Mouse (Mus musculus): ENCODE measurements around the gene Flrt2. TPM values are rescaled to one million over a fixed set of nuclear protein-coding genes. Genes with fewer than 3 reads are reported as not detected.

Gene Flrt2
- polyA plus RNA-seq, 1 experiment from 2014 or later: 15.4 TPM

DNA sequence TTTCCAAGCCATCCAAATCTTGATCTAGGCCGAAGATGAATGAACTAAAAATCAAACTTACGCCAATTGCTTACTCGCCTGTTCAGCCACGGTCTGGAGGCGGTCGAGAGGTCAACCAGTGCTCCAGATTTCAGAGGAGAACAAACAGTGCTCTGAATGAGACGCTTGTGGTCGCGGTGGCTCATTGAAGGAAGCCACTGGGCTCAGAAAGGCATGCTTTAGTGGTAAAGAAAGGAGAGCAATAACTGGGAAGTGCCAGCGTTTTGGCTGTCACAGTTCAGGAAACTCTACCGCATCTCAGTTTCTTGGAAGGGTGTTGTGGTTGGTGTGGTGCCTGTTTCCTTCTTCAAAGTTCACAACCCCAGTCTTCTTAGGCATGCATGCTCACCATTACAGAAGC is 49.3 kb downstream of the Flrt2 start:
- 82% methylated on average over 11 of the region's 11 CpGs for WGBS
- Histone ChIP-seq H3K27me3 (ENCODE audit: poor library complexity, severe bottlenecking) (no peaks in the 10 kb centered on the region), H3K4me3 (no peak overlapping the region)

DNA sequence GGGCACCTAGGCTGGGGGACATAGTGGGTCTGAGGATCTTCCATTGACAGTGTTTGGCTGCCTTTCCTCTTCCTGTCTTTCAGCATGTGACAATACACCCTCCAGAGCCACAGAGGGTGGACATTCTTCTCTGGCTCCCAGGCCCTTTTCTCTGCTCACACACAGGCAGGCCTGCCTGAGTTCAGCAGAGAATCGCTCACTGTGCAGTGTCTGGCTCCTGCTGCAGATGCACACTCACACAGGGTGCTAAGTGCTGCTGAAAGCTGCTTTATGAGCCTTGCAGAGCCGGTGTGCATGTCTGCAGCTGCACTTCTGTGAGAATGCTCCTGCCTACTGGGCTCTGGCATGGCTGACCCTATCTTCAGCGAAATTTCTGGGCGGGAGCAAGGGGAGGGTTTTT is 52.3 kb downstream of the Flrt2 start:
- no peak overlapping the region for H3K27ac ChIP-seq
- 77% methylated on average over 4 of the region's 4 CpGs for WGBS

More for the DNA sequence above, 49.3 kb downstream of the Flrt2 start:
- no peak overlapping the region for H3K27ac ChIP-seq
- H3K9me3 ChIP-seq: no peaks in the 10 kb centered on the region
- no peaks in the 10 kb centered on the region for H3K36me3 ChIP-seq (replicated peaks)
- H3K4me1 ChIP-seq: peaks cover 4% of the 10 kb centered on the region; the same call in 1 of the 2 replicates
- DNase-seq (ENCODE audit: extremely low spot score, low spot score): no peak

DNA sequence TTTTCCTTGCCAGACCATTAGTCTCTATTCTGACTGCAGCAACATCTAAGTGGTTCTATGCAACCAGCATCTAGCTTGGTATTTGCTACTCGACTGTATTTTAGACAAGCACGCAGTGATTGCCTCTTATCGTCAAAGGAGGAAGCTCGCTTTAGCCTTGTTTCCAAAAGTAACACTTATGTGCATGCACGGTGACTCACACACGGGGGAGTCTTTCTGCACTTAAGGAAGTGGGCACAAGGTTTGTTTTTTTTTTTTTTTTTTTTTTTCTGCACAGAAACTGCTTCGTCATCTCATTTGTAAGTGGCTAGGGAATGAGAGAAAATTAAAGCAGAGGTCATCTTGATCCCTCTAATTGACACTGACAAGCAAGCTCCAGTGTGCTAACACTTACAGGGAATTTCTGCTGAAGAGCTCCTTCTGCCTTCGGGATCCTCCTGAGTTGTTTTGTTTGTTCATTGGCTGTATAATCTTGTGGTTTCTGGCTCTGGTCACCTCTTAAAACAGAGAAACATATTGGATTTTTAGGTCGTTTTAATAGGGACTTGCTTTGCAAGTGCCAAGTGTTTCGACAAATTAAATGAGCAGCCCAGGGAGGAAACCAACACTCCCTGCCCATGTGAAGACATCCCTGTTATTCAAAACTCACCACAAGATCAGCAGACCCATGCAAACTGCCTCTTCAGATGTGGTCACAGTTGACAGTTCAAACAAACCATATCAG is 55.0 kb downstream of the Flrt2 start:
- Histone ChIP-seq H3K27ac (no peak overlapping the region), H3K36me3 (replicated peaks) (no peaks in the 10 kb centered on the region), H3K4me1 (peaks cover 4% of the 10 kb centered on the region; the same call in 1 of the 2 replicates), H3K9me3 (no peaks in the 10 kb centered on the region), H3K27me3 (ENCODE audit: poor library complexity, severe bottlenecking) (no peaks in the 10 kb centered on the region), H3K4me3 (no peak overlapping the region)
- 78% methylated on average over 10 of the region's 10 CpGs for WGBS
- DNase-seq (ENCODE audit: extremely low spot score, low spot score): no peak

More for the DNA sequence above, 52.3 kb downstream of the Flrt2 start:
- no peaks in the 10 kb centered on the region for H3K9me3 ChIP-seq
- no peak overlapping the region for H3K4me3 ChIP-seq
- no peaks in the 10 kb centered on the region for H3K27me3 ChIP-seq (ENCODE audit: poor library complexity, severe bottlenecking)
- no peaks in the 10 kb centered on the region for H3K36me3 ChIP-seq (replicated peaks)
- H3K4me1 ChIP-seq: peaks cover 4% of the 10 kb centered on the region; the same call in 1 of the 2 replicates
- DNase-seq (ENCODE audit: extremely low spot score, low spot score): no peak

DNA sequence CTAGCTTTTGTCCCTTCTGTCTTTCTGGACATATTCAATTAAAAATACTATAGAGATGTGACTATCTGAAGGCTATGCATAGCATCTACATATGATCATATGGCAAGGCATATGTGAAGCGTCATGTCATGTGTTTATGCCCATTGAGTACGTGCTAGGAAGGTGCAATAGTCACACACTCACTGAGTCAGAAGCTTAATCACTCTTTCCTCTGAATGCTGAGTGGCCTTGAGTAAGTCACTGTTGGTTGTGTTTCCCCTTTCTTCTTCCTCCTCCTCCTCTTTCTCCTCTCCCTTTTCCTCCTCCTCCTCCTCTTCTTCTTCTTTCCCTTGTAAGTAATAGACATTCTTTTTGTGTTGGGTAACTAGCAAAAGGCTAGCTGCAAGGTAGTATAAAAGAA is 56.7 kb downstream of the Flrt2 start:
- Histone ChIP-seq H3K4me3 (no peak overlapping the region), H3K27me3 (ENCODE audit: poor library complexity, severe bottlenecking) (no peaks in the 10 kb centered on the region), H3K36me3 (replicated peaks) (no peaks in the 10 kb centered on the region), H3K27ac (no peak overlapping the region), H3K4me1 (peaks cover 4% of the 10 kb centered on the region; the same call in 1 of the 2 replicates), H3K9me3 (no peaks in the 10 kb centered on the region)
- WGBS: 91% methylated on average over 2 of the region's 2 CpGs
- no peak for DNase-seq (ENCODE audit: extremely low spot score, low spot score)

DNA sequence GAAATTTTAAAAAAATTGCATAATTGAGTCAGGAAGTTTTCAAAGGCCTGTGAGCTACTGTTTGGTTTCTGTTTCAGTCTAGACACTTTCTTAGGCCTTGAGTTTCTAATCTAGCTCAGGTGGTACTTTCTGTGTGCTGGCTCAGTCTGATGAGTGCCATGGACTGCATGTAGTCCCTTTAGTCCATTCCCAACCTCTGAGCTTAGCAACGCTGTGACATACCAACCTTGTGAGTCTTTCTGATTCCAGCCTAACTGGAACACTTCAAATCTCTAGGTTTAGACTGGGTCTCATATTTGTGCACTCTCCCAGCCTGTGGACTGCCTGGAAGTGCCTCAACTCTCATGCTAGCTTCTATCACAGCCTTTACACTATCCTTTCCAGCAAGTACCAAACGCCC is 57.2 kb downstream of the Flrt2 start:
- no peaks in the 10 kb centered on the region for H3K9me3 ChIP-seq
- no peak overlapping the region for H3K4me3 ChIP-seq
- no peaks in the 10 kb centered on the region for H3K36me3 ChIP-seq (replicated peaks)
- H3K4me1 ChIP-seq: peaks cover 3% of the 10 kb centered on the region; the same call in 1 of the 2 replicates
- H3K27ac ChIP-seq: no peak overlapping the region
- no peak for DNase-seq (ENCODE audit: extremely low spot score, low spot score)
- H3K27me3 ChIP-seq (ENCODE audit: poor library complexity, severe bottlenecking): no peaks in the 10 kb centered on the region
- 89% methylated on average over 2 of the region's 2 CpGs for WGBS

DNA sequence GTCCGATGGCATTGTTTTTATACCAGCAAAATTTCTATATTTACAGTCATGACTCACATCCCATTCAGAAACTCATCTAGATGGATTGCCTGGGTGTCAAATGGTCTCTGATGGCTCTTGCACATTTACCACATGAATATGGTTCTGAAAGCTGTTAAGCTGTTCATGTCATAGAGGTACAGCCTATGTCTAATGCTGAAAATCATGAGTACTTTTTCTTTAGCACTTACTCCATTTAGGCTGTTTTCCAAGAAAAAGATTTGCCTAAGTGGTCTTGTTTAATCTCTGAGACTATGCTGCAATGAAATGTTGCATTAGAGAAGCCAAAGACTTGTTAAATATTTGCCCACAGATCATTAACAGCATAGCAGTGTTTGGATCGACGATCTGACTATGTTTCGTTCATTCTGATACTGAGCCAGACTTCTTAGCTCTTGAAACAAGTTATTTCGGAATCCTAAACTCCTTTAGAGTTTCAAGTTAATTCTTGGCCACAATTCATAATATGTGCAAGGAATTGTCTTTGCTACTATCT is 67.3 kb downstream of the Flrt2 start:
- 93% methylated on average over 5 of the region's 5 CpGs for WGBS
- Histone ChIP-seq H3K4me1 (no peaks in the 10 kb centered on the region), H3K36me3 (replicated peaks) (no peaks in the 10 kb centered on the region), H3K27me3 (ENCODE audit: poor library complexity, severe bottlenecking) (no peaks in the 10 kb centered on the region), H3K27ac (no peak overlapping the region), H3K4me3 (no peak overlapping the region), H3K9me3 (0 out of 2 replicates have a peak, but pooled peaks cover 6% of the 10 kb centered on the region)
- DNase-seq (ENCODE audit: extremely low spot score, low spot score): no peak

DNA sequence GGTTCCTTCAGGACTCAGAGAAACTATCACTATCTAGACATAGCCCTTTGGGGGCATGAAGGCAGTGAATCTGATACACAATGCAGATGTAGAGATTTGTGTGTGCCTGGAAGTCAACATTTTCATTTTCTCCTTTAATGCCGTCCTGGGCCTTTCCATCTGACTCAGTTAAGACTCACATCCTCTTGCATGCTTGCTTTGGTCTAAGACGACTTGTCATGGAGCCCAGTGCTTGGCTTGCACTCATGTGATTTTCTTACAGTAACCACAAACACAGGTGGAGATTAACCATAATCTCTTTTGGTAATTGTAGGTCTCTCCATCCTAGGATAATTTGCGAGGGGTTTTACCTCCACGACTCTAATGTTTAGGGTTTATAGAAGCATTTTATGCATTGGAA is 73.2 kb downstream of the Flrt2 start:
- Histone ChIP-seq H3K4me1 (no peaks in the 10 kb centered on the region), H3K4me3 (no peak overlapping the region), H3K27ac (no peak overlapping the region), H3K36me3 (replicated peaks) (no peaks in the 10 kb centered on the region), H3K27me3 (ENCODE audit: poor library complexity, severe bottlenecking) (no peaks in the 10 kb centered on the region), H3K9me3 (0 out of 2 replicates have a peak, but pooled peaks cover 6% of the 10 kb centered on the region)
- no peak for DNase-seq (ENCODE audit: extremely low spot score, low spot score)
- 84% methylated on average over 4 of the region's 4 CpGs for whole genome bisulfite sequencing

DNA sequence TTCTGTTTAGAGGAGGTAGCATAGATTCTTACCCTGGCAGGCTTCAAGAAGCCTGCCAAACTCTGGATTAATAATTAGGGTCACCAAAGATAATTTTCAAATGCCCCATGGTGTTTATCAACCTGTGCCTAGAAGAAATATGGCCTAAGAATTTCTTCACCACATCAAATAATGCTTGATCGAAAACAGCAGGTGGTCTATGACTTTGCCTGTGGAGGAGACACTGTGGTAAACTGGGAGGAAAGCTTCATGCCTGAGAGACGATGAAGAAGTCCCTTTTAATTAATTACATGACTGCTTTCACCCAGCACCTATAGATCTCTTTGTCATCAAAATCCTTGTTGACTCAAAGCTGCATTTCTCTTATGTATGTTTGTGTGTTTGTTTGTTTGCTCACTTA is 77.0 kb downstream of the Flrt2 start:
- no peaks in the 10 kb centered on the region for H3K4me1 ChIP-seq
- WGBS: 86% methylated on average over 2 of the region's 2 CpGs
- no peaks in the 10 kb centered on the region for H3K9me3 ChIP-seq

DNA sequence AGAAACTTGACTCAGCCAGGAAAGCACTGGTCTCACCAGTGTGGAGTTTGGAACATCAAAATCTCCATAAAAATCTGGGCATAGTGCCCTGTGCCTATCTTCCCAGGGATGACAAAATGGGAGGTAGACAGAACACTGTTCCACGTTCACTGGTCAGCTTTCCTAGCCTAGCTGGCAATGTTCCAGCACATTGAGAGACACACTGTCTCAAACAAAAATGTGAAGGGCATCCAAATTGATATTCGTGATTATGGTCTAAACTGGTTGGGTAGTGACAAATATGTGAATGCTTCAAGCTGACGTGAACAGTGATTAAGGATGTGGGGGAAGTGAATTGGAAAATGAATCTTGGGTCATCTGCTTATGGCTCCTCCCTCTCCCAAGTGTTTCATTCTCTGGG is 78.2 kb downstream of the Flrt2 start:
- H3K4me3 ChIP-seq: no peak overlapping the region
- no peaks in the 10 kb centered on the region for H3K27me3 ChIP-seq (ENCODE audit: poor library complexity, severe bottlenecking)
- WGBS: 91% methylated on average over 3 of the region's 3 CpGs
- H3K9me3 ChIP-seq: no peaks in the 10 kb centered on the region
- H3K27ac ChIP-seq: no peak overlapping the region
- DNase-seq (ENCODE audit: extremely low spot score, low spot score): no peak
- no peaks in the 10 kb centered on the region for H3K36me3 ChIP-seq (replicated peaks)
- H3K4me1 ChIP-seq: no peaks in the 10 kb centered on the region

More for the DNA sequence above, 77.0 kb downstream of the Flrt2 start:
- no peak for DNase-seq (ENCODE audit: extremely low spot score, low spot score)
- Histone ChIP-seq H3K4me3 (no peak overlapping the region), H3K27ac (no peak overlapping the region), H3K36me3 (replicated peaks) (no peaks in the 10 kb centered on the region), H3K27me3 (ENCODE audit: poor library complexity, severe bottlenecking) (no peaks in the 10 kb centered on the region)

DNA sequence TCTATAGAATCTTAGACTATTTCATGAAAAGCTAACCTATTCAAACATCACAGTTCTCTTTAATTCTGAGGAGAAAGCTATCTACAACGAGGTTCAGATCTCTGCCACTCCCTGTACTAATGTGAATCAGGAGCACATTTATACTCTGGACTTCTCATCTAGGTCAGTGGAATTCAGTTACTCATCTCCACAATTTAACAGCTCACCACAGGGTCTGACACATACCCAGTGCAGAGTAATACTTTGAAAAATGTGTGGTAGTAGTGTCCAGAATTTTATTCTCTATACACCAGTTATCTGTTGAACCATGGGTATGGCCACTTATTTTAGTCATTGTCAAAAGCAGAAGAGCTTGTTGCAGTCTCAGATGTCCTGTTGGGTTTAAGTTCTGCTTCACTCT is 98.1 kb downstream of the Flrt2 start:
- Histone ChIP-seq H3K27me3 (ENCODE audit: poor library complexity, severe bottlenecking) (no peaks in the 10 kb centered on the region), H3K36me3 (replicated peaks) (no peaks in the 10 kb centered on the region), H3K27ac (no peak overlapping the region), H3K4me3 (no peak overlapping the region), H3K4me1 (no peaks in the 10 kb centered on the region), H3K9me3 (no peaks in the 10 kb centered on the region)
- no peak for DNase-seq (ENCODE audit: extremely low spot score, low spot score)
- 68% methylated on average over 1 of the region's 1 CpGs for WGBS

DNA sequence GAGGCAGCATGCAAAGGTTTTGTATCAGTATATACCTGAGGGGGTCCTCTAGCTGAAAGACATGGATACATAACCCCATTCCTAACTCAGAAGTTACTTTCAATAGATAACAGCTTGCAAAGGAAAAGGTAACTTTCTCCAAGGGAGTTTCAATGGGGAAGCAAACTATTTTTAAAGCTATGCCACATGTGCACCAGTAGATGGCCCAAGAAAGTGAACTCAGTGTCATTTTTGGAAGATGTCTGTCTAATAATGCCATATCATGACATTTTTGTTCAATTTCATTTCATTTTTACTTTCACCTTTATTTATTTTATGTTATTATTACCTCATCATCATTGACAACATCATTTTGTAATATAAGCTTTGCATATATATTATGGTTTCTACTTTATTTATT is 124.6 kb downstream of the Flrt2 start:
- Histone ChIP-seq H3K27me3 (ENCODE audit: poor library complexity, severe bottlenecking) (no peaks in the 10 kb centered on the region), H3K4me3 (no peak overlapping the region), H3K4me1 (no peaks in the 10 kb centered on the region), H3K9me3 (no peaks in the 10 kb centered on the region), H3K27ac (no peak overlapping the region), H3K36me3 (replicated peaks) (no peaks in the 10 kb centered on the region)
- DNase-seq (ENCODE audit: extremely low spot score, low spot score): no peak

Data from forebrain, embryonic 10.5 days (tissue).